11 mouse cellular contexts compared by ENCODE assay signal in the genomic region with DNA sequence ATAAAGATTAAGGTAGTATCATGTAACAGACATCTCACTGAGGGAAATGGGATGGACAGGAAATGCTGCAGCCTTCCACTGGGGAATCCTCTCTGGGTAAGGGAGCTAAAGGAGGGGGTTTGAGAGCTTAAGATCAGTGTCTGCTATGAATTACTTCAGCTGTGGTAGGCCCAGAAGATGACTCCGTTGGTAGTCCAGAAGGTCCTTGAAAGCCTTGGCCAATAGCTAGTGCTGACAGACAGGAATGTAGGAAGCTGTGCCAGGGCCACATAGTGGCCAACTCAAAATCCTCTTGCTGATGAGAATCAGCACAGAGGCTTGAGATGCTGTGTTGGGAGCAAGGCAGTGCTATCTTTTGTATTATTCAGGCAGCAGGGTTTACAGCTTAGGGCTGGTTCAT. TPM values are rescaled to one million over a fixed set of nuclear protein-coding genes. Genes with fewer than 3 reads are reported as not detected.
A peak's percentile ranks its signal among the peaks of the same experiment; 100 is the strongest.
DNase-seq lines count a peak whose midpoint lies in the region; ATAC-seq and TF ChIP-seq lines count a peak whose summit lies in the region.
"Had no signal": no experiment of that assay in that cellular context is flagged by ENCODE, and none has a peak within 500 bp of the region (broad histone marks: within the 10 kb centered on the region; RNA-seq: fewer than 3 reads in every experiment).

No protein-coding gene starts in this region.

- intact Hi-C loops in heart, postnatal 25 days (cut with DNase I), result no loop called here
- intact Hi-C loops in left cerebral cortex, postnatal 36 days (cut with DNase I), result no loop called here
- intact Hi-C loops in left cerebral cortex, postnatal 14 days (cut with DNase I), result no loop called here

- TF ChIP-seq CTCF in MEL (IDR thresholded peaks at IDR 0.05 in 2 of 3, conservative IDR thresholded peaks at IDR 0.05 in 1 of 3; ENCODE audit: control insufficient read depth in 1 of 3, insufficient read depth in 1 of 3, low read depth in 2 of 3, low read length in 3 of 3, poor library complexity in 1 of 3, severe bottlenecking in 1 of 3), result no peak

- no peak overlapping the region for H3K4me3 ChIP-seq in embryonic facial prominence, embryonic 14.5 days (ENCODE audit: low read depth, low read length)
- no peak overlapping the region for H3K4me3 ChIP-seq in embryonic facial prominence, embryonic 10.5 days
- H3K4me3 ChIP-seq in MEL (ENCODE audit: control insufficient read depth in 1 of 2, insufficient read depth in 1 of 2, low read depth in 2 of 2, low read length in 2 of 2), result no peak overlapping the region
- H3K4me3 ChIP-seq: hindbrain, embryonic 15.5 days had no signal

- peak; percentile 50 for ATAC-seq in embryonic facial prominence, embryonic 14.5 days (ENCODE audit: low read depth)
- ATAC-seq: activated CD4-positive, CD25-positive, alpha-beta regulatory T cell, adult 4 months had no signal

- H3K79me2 ChIP-seq in MEL (ENCODE audit: control insufficient read depth, insufficient read depth, low read length, poor library complexity), result no peaks in the 10 kb centered on the region

- no peaks in the 10 kb centered on the region for H3K27me3 ChIP-seq in embryonic facial prominence, embryonic 14.5 days (replicated peaks; ENCODE audit: control insufficient read depth, insufficient read depth, low read length)
- no peaks in the 10 kb centered on the region for H3K27me3 ChIP-seq in embryonic facial prominence, embryonic 10.5 days (replicated peaks; ENCODE audit: low read depth, poor library complexity, severe bottlenecking)
- no peaks in the 10 kb centered on the region for H3K27me3 ChIP-seq in MEL (ENCODE audit: control insufficient read depth in 1 of 2, insufficient read depth in 2 of 2, low read length in 2 of 2)
- H3K27me3 ChIP-seq: hindbrain, embryonic 15.5 days had no signal

- no peaks in the 10 kb centered on the region for H3K4me1 ChIP-seq in embryonic facial prominence, embryonic 14.5 days (ENCODE audit: control insufficient read depth, insufficient read depth, low read length)
- H3K4me1 ChIP-seq in embryonic facial prominence, embryonic 10.5 days, result peaks cover 6% of the 10 kb centered on the region
- peaks cover 0 to 3% of the 10 kb centered on the region in 2 experiments; a peak in 1 of 4 replicates for H3K4me1 ChIP-seq in MEL (ENCODE audit: control insufficient read depth in 1 of 2, insufficient read depth in 2 of 2, low read length in 2 of 2)
- H3K4me1 ChIP-seq: hindbrain, embryonic 15.5 days had no signal

- peaks cover 8% of the 10 kb centered on the region; the same call in 1 of the 2 replicates for H3K36me3 ChIP-seq in embryonic facial prominence, embryonic 14.5 days (ENCODE audit: control insufficient read depth, insufficient read depth, low read length)
- H3K36me3 ChIP-seq in embryonic facial prominence, embryonic 10.5 days (replicated peaks), result 0 out of 2 replicates have a peak, but pooled peaks cover 3% of the 10 kb centered on the region
- H3K36me3 ChIP-seq in MEL (ENCODE audit: control insufficient read depth in 1 of 2, insufficient read depth in 2 of 2, low read length in 2 of 2), result peaks cover 2 to 21% of the 10 kb centered on the region in 2 experiments; a peak in 3 of 4 replicates

- H3K27ac ChIP-seq in embryonic facial prominence, embryonic 14.5 days (replicated peaks; ENCODE audit: low read depth, low read length), result no peak overlapping the region
- H3K27ac ChIP-seq in embryonic facial prominence, embryonic 10.5 days (replicated peaks), result no peak overlapping the region
- no peak overlapping the region for H3K27ac ChIP-seq in MEL (ENCODE audit: control insufficient read depth, low read depth, low read length)
- H3K27ac ChIP-seq: hindbrain, embryonic 15.5 days had no signal

- peak; percentile 62 for DNase-seq in embryonic facial prominence, embryonic 14.5 days (ENCODE audit: low spot score)
- no peak for DNase-seq in embryonic facial prominence, embryonic 10.5 days (ENCODE audit: low spot score)
- DNase-seq in MEL (ENCODE audit: low read depth, low spot score), result peak; percentile 18
- peak; percentile 70 for DNase-seq in cerebellum, adult 9-11 months
- peak; percentile 6 for DNase-seq in heart, postnatal 25 days (ENCODE audit: low spot score)
- DNase-seq in thymus, postnatal 4 days, result no peak
- no peak for DNase-seq in left cerebral cortex, postnatal 36 days (ENCODE audit: low spot score in 2 of 2)
- no peak for DNase-seq in left cerebral cortex, postnatal 14 days (ENCODE audit: low spot score in 2 of 2)
- DNase-seq: right cerebral cortex, adult 18-20 months had no signal

- WGBS in embryonic facial prominence, embryonic 14.5 days, result 23% methylated on average over 1 of the region's 1 CpGs
- 28% methylated on average over 1 of the region's 1 CpGs for WGBS in embryonic facial prominence, embryonic 10.5 days

- H3K9me3 ChIP-seq in embryonic facial prominence, embryonic 14.5 days (ENCODE audit: control insufficient read depth, low read length), result no peaks in the 10 kb centered on the region
- no peaks in the 10 kb centered on the region for H3K9me3 ChIP-seq in embryonic facial prominence, embryonic 10.5 days
- H3K9me3 ChIP-seq in MEL (replicated peaks; ENCODE audit: insufficient read depth, low read length), result no peaks in the 10 kb centered on the region
- H3K9me3 ChIP-seq: hindbrain, embryonic 15.5 days had no signal

- no peak for TF ChIP-seq POLR2A in MEL (IDR thresholded peaks at IDR 0.05; ENCODE audit: control insufficient read depth in 1 of 2, insufficient read depth in 1 of 2, low read depth in 1 of 2, low read length in 2 of 2, poor library complexity in 1 of 2)

- H3K9ac ChIP-seq in embryonic facial prominence, embryonic 14.5 days (ENCODE audit: low read depth, low read length), result no peak overlapping the region
- no peak overlapping the region for H3K9ac ChIP-seq in MEL (ENCODE audit: control insufficient read depth, low read depth, low read length, poor library complexity, severe bottlenecking)
- H3K9ac ChIP-seq: hindbrain, embryonic 15.5 days had no signal

- no peak for TF ChIP-seq EP300 in MEL (IDR thresholded peaks at IDR 0.05; ENCODE audit: low read depth in 1 of 2, low read length in 2 of 2)

- TF ChIP-seq RAD21 in MEL (IDR thresholded peaks at IDR 0.05; ENCODE audit: low read depth, low read length), result no peak

- no peak overlapping the region for H3K4me2 ChIP-seq in embryonic facial prominence, embryonic 14.5 days (ENCODE audit: low read depth, low read length)
- H3K4me2 ChIP-seq: hindbrain, embryonic 15.5 days had no signal

TF ChIP-seq in MEL, 35 proteins besides CTCF, POLR2A, EP300 and RAD21:
- TF ChIP-seq GATA1 (IDR thresholded peaks at IDR 0.05; ENCODE audit: low read depth, low read length) (no peak), HCFC1 (IDR thresholded peaks at IDR 0.05; ENCODE audit: low read depth, low read length) (no peak), TCF12 (IDR thresholded peaks at IDR 0.05; ENCODE audit: low read depth, low read length) (no peak), ELF1 (IDR thresholded peaks at IDR 0.05; ENCODE audit: low read depth, low read length) (no peak), TBP (IDR thresholded peaks at IDR 0.05; ENCODE audit: low read depth, low read length) (no peak), E2F4 (IDR thresholded peaks at IDR 0.05; ENCODE audit: borderline replicate concordance, low read depth, low read length) (no peak), NRF1 (IDR thresholded peaks at IDR 0.05; ENCODE audit: insufficient read depth, low read depth, low read length, poor library complexity, severe bottlenecking) (no peak), MYB (IDR thresholded peaks at IDR 0.05; ENCODE audit: low read depth, low read length) (no peak)

RNA-seq across cellular contexts. Expression of a gene that starts 59.4 kb away (rescaled TPM):
- polyA plus RNA-seq in embryonic facial prominence, embryonic 14.5 days (2014; fragmentation: Nextera tagmentation; extraction: Ambion mirVana), result 27.9 and 29.3 TPM in 2 replicates
- 27.4 and 29.7 TPM in 2 replicates for polyA plus RNA-seq in embryonic facial prominence, embryonic 10.5 days (2016; fragmentation: Nextera tagmentation; extraction: Ambion mirVana)
- 37.6 and 39.2 TPM in 2 replicates for total RNA-seq in MEL (2012; rRNA removed)
- polyA plus RNA-seq in MEL (2012; ENCODE audit: insufficient read depth in 1 of 2, insufficient read length in 2 of 2, low read depth in 1 of 2, low replicate concordance in 2 of 2, missing spikeins in 1 of 2), result 10 to 100 TPM in 1 of 2 experiments, not detected in 1; 36.5 TPM
- 10 to 100 TPM; 38.8 to 40.3 TPM for total RNA-seq in heart, postnatal 25 days (2021)
- total RNA-seq in left cerebral cortex, postnatal 36 days (2021), result 10 to 100 TPM; 23.1 to 23.7 TPM
- total RNA-seq in left cerebral cortex, postnatal 14 days (2021), result 10 to 100 TPM; 23.5 to 26.9 TPM

Comparison
In these comparisons a context has a peak if more than half of its experiments do, and no peak if none do; other contexts are left out.
1. DNase-seq: peak in embryonic facial prominence, embryonic 14.5 days (single experiment), MEL (single experiment), cerebellum, adult 9-11 months (single experiment) and heart, postnatal 25 days (single experiment); none in embryonic facial prominence, embryonic 10.5 days (single experiment), thymus, postnatal 4 days (single experiment), left cerebral cortex, postnatal 36 days (0 of 2) and left cerebral cortex, postnatal 14 days (0 of 2).